Mouse (Mus musculus) cerebellum, adult 2 months (tissue): ENCODE data around the gene Xylt2. TPM values are rescaled to one million over a fixed set of nuclear protein-coding genes. Genes with fewer than 3 reads are reported as not detected.

ENCODE experiments used
- DNase-seq, 2 experiments: peaks; one replicate each; pipeline ENCODE4 v3.0.0; 2021
- H3K27ac ChIP-seq: fragments of 200-500 bp; 2 replicates; pipeline ENCODE4 v1.5.1; 2012; ENCODE audit warnings: low read length, control low read depth, inconsistent platforms; ENCODE audit not compliant: insufficient read depth
- H3K27me3 ChIP-seq: fragments of 200-500 bp; 2 replicates; pipeline ENCODE4 v1.6.1; 2012; ENCODE audit warnings: inconsistent platforms, mild to moderate bottlenecking, low read length, moderate library complexity; ENCODE audit not compliant: control insufficient read depth, insufficient read depth
- H3K4me1 ChIP-seq: fragments of 200-500 bp; 2 replicates; pipeline ENCODE4 v1.6.1; 2011; ENCODE audit warnings: low read length; ENCODE audit not compliant: control insufficient read depth, insufficient read depth
- H3K4me3 ChIP-seq: fragments of 200-500 bp; replicated peaks from 2 replicates; pipeline ENCODE3; 2011; ENCODE audit warnings: mild to moderate bottlenecking, low read depth, low read length, control low read depth; ENCODE audit not compliant: insufficient read depth
- CTCF ChIP-seq: fragments of 200-500 bp; IDR thresholded peaks from 2 replicates; pipeline ENCODE4 v1.5.1; 2011; ENCODE audit warnings: low read depth, mild to moderate bottlenecking, control low read depth, low read length, moderate library complexity, borderline replicate concordance; ENCODE audit not compliant: insufficient read depth
- POLR2A ChIP-seq: fragments of 200-500 bp; IDR thresholded peaks from 2 replicates; pipeline ENCODE4 v1.6.1; 2011; ENCODE audit warnings: low read length, control low read depth, borderline replicate concordance; ENCODE audit not compliant: insufficient read depth
- WGBS: fragments of 180-500 bp; shearing (Covaris S2); methylation state at CpG from one replicate; pipeline ENCODE4 v1.1.7; 2018; 5-methylcytosine and 5-hydroxymethylcytosine counted together
- polyA plus RNA-seq: library from polyadenylated mRNA; depleted of rRNA; stranded (reverse); fragments of >200 nt; gene quantifications from 2 replicates; pipeline ENCODE4 v1.2.3, GENCODE M21; 2012

Xylt2 gene
- polyA plus RNA-seq, 1 experiment, result 30.7 TPM

DNA sequence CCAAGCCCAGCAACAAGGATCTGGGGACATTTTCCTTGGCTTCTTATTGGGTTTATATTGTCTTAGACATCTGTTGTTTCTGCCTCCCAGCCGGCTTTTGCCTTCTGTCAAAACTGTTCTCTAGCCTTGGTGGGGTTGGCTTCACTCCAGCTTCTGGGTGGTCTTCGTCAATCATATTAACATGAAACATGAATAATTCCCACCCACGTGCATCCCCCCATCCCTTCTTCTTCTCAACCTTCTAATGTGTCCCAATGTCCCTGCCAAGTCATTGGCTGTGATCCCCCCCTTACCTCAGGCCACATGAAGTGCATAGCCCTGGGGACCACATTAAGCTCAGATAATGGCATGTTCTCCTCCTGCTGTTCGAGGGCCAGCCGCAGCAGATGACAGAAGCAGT is 27.2 kb upstream of the Xylt2 start, which contains the start of gene Gm11541:
Gm11541 (minus strand) TSS at position 28 of the 400 bp plus-strand sequence.
- 28% methylated on average over 5 of the region's 5 CpGs for WGBS

DNA sequence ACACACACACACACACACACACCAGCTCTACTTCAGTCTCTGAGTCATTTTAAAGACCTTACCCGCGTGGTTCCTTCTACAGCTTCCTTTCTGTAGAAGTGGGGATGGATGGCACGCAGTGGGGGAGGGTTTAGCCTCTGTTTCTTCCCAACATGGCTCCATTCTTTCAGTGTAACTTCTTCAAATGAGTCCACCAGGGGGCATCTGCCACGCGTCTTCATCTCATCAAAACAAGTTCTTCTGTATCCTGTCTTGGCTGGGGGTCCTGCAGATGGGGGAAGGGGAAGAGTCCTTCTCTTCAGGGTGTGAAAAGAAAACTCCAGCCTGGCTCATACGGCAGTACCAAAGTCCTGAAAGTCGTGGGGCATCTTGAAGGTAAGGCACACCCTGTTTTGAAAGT is 26.7 kb upstream of the Xylt2 start:
- H3K4me1 ChIP-seq, result peaks cover 4% of the 10 kb centered on the region
- no peaks in the 10 kb centered on the region for H3K27me3 ChIP-seq
- TF ChIP-seq POLR2A (no peak), CTCF (no peak)
- H3K4me3 ChIP-seq, result no peak overlapping the region
- WGBS, result 36% methylated on average over 7 of the region's 7 CpGs
- no peak overlapping the region for H3K27ac ChIP-seq
- DNase-seq, result no peak

More for the DNA sequence above, 27.2 kb upstream of the Xylt2 start, which contains the start of gene Gm11541:
- Histone ChIP-seq H3K27me3 (no peaks in the 10 kb centered on the region), H3K27ac (no peak within 1 kb of the TSS), H3K4me3 (no peak within 1 kb of the TSS), H3K4me1 (peaks cover 4% of the 10 kb centered on the region)
- DNase-seq, result no peak
- TF ChIP-seq CTCF, result no peak
- TF ChIP-seq POLR2A, result no peak

DNA sequence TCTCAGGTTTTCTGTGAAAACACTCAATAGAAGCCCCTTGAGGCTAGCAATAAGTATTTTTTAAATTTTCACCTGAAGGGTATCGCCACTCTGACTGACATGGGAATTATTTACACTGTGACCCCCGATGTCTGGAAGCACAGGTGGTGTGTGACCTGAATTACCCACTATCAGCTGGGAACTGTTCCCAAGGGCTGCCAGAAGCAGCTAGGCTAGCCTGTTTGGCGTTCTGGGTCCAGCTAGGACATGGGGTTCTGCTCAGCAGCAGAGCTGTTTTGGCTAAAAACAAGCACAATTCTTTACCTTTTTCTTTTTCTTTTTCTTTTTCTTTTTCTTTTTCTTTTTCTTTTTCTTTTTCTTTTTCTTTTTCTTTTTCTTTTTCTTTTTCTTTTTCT is 24.9 kb upstream of the Xylt2 start:
- H3K27ac ChIP-seq, result no peak overlapping the region
- H3K4me3 ChIP-seq, result no peak overlapping the region
- DNase-seq, result peak in 1 of 2 experiments; percentile 21
- TF ChIP-seq POLR2A (no peak), CTCF (no peak)
- 21% methylated on average over 3 of the region's 3 CpGs for WGBS
- H3K4me1 ChIP-seq, result peaks cover 4% of the 10 kb centered on the region
- no peaks in the 10 kb centered on the region for H3K27me3 ChIP-seq

DNA sequence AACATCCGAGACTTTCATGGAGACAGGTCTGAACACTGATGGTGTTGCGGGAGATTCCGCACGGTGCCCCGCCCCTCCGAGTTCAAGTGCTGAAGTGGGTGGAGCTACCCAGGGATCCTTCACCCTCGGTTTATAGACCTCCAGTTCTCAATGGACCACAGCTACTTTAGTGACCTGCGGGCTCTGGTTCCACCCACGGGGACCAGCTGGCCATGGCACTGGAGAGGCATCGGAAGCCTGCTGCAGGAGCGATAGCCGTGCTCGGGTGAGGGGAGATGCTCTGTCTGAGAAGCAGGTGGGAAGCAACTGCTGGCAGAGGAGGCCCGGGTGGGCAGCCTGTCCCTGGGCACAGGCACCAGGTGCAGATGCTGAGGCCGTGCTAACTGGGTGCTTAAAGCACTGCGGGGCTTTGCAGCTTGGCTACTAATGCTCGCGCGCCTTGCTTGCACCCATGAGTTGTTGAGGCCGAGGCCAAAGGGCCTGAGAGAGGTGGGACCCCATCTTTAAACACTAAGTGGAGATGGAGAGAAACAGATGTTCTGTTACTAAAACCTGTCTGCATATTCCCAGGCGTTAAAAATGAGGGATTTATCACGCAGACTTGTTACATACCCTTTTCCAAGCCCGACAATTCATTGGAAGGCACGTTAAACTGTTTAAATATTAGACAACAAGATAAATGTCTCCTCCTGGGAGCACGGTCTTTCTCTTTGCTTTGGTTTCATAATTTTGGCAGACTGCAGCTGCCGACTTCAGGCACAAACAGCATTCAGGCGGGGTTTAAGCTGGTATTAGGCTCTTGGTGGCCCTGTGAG is 24.3 kb upstream of the Xylt2 start:
- TF ChIP-seq POLR2A (no peak), CTCF (no peak)
- peaks cover 4% of the 10 kb centered on the region for H3K4me1 ChIP-seq
- DNase-seq, result peak; percentile 17 to 30
- H3K4me3 ChIP-seq, result peak overlapping the region; percentile 50
- no peak overlapping the region for H3K27ac ChIP-seq
- no peaks in the 10 kb centered on the region for H3K27me3 ChIP-seq
- WGBS, result 28% methylated on average over 27 of the region's 27 CpGs

DNA sequence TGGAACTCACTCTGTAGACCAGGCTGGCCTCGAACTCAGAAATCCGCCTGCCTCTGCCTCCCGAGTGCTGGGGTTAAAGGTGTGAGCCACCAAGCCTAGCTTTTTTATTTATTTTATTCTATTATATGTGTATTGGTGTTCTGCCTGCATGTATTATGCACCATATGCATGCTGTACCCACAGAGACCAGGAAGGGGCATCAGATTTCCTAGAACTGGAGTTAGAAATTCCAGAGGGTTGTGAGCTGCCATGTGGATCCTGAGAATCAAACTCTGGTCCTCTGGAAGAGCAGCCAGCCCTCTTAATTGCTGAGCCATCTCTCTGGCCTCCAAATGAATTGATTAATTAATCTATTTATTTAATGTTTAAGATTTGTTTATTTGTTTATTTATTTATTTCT is 22.1 kb upstream of the Xylt2 start:
- TF ChIP-seq CTCF, result no peak
- no peak for TF ChIP-seq POLR2A
- H3K4me1 ChIP-seq, result peaks cover 4% of the 10 kb centered on the region
- WGBS, result 98% methylated on average over 3 of the region's 3 CpGs
- no peak overlapping the region for H3K4me3 ChIP-seq
- DNase-seq, result no peak
- H3K27me3 ChIP-seq, result no peaks in the 10 kb centered on the region
- no peak overlapping the region for H3K27ac ChIP-seq

DNA sequence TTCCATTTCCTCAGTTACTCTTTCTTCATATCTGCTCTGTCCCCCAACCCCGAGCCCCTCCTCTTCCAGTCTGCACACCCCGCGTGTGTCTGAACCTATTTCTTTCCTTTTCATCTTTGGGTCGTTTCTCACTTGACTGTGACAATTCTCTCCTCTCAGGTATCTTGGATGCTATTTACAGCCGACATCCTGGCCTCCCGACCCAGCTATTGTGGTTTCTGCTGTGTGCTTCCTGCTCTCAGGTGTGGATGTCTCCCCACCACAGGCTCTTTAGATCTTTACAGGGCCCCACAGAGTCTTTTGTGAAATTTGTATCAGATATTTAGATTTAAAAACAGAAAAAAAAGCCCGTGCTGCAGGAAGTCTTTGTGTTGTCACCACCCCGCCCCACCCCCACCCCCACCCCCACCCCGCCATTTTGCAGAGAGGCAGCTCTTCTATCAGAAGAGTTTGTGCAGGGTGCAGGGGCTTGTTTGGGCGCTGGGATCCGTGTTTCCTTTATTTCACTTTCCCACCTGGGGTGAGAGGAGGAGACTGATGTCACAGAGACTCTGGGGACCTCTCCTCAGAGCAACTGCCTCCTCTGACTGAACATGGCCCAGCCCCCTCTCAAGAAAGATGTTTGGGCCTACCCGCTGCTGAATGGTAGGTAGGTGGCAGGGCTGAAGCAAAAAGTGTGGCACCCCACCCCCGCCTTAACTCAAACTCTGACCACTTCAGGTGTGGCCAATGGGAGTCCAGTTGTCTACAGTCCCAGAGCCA is 20.6 kb upstream of the Xylt2 start:
- TF ChIP-seq CTCF (no peak), POLR2A (no peak)
- Histone ChIP-seq H3K4me3 (no peak overlapping the region), H3K4me1 (peaks cover 3% of the 10 kb centered on the region), H3K27ac (no peak overlapping the region), H3K27me3 (no peaks in the 10 kb centered on the region)
- DNase-seq, result no peak
- 49% methylated on average over 13 of the region's 13 CpGs for WGBS

DNA sequence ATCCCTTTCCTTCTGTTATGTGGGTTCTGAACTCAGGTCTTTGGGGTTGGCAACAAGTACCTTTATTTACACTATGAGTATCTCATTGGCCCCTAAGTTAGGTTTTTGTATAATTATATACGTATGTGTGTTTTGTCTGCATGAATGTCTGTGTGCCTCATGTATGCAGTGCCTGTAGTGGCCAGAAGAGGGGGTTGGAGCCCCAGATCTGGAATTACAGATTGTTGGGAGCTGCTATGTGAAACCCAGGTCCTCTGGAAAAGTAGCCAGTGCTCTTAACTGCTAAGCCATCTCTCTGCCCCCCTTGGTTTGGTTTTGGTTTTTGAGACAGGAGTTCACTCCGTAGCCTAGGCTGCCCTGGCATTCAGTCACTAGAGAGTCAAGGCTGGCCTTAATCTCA is 19.8 kb upstream of the Xylt2 start:
- DNase-seq, result no peak
- Histone ChIP-seq H3K27ac (no peak overlapping the region), H3K27me3 (no peaks in the 10 kb centered on the region), H3K4me3 (no peak overlapping the region), H3K4me1 (no peaks in the 10 kb centered on the region)
- TF ChIP-seq CTCF (no peak), POLR2A (no peak)
- 93% methylated on average over 2 of the region's 2 CpGs for WGBS
